Mouse (Mus musculus) thymus, postnatal 0 days (tissue): ENCODE measurements around the gene Fam129b. TPM values are rescaled to one million over a fixed set of nuclear protein-coding genes. Genes with fewer than 3 reads are reported as not detected.

ENCODE experiments used
- DNase-seq: peaks from one replicate; pipeline ENCODE4 v3.0.0-alpha.2; 2015; ENCODE audit warnings: low spot score
- polyA plus RNA-seq: library from polyadenylated mRNA; unstranded; fragments of >200 nt; fragmentation: Nextera tagmentation; extraction: Ambion mirVana; gene quantifications from 2 replicates; pipeline ENCODE4 v1.2.1, GENCODE M21; 2015

The Fam129b gene
- polyA plus RNA-seq, 1 experiment from 2014 or later, result 10.9 TPM

DNA sequence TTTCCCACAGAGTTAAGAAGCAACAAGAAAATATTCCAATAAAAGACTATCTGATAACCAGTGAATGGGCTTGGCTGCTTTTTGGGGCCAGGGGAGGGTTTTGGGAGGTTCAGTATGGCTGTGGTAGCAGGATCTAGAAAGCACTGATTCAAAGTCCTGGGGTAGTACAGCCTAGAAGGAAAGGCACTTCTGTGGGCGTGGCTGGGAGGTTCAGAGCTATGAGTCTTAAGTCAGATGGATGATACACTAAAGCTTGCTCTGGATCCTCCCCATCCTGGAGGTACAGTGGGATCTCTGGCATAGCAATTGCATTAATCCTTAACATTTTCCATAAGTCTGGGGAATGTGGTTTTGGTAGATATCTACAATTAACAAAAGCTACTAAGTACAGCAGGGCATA lies 88.1 kb downstream of the Fam129b start:
- DNase-seq, result no peak

- DNase-seq, result no peak
Measured at GRCm38 (mm10) chr2:32964659-32965457, 88.9 kb downstream of the Fam129b start.

DNA sequence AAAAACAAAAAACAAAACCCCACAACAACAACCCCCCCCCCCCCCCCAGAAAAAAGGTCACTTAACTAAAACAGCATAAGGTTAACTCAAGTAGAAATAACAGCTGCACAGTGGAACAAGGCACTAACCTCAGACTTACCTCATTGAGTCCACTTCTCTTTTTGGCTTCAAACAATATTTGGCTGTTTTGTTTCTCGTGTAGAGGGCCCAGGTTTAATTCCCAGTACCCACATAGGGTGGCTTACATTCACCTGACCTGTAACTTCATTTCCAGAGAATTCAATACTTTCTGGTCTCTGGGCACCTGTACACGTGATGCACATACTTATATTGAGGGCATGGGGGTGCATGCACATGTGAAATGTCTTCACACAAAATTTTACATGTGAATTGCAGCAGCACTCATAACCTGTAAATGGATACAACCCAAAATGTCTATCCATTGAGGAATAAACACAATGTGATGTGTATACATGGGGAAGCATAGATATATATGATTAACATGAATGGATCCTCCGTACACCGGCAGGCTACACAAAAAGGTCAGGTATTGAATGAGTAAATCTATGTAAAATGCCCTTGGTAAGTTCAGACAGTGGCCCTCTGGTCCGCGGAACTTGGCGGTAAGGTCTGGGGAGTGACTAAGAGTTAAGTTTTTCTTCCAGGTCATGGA lies 89.7 kb downstream of the Fam129b start:
- DNase-seq, result no peak

DNA sequence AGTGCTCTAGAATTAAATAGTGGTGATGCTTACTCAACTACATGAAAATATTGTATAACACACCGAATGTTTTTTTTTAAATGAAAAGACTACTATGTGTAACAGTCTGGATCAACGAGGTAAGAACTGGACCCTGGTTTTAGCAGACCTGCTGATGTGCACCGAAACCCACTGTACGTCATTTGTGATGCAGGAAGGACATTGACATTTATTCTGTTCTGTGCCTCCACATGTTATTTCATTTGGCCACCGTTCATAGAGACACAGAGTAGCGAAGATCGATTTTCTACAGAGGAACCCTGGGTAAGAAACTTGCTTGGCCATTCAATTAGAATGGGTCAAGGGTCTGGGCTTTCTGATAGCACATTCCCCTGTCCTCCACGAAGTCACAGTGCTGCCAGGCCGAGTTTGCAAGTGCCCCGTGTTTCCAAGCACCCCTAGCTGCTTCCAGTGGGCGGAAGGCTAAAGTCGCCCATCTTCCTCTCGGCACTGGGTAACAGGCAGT lies 90.3 kb downstream of the Fam129b start:
- no peak for DNase-seq

DNA sequence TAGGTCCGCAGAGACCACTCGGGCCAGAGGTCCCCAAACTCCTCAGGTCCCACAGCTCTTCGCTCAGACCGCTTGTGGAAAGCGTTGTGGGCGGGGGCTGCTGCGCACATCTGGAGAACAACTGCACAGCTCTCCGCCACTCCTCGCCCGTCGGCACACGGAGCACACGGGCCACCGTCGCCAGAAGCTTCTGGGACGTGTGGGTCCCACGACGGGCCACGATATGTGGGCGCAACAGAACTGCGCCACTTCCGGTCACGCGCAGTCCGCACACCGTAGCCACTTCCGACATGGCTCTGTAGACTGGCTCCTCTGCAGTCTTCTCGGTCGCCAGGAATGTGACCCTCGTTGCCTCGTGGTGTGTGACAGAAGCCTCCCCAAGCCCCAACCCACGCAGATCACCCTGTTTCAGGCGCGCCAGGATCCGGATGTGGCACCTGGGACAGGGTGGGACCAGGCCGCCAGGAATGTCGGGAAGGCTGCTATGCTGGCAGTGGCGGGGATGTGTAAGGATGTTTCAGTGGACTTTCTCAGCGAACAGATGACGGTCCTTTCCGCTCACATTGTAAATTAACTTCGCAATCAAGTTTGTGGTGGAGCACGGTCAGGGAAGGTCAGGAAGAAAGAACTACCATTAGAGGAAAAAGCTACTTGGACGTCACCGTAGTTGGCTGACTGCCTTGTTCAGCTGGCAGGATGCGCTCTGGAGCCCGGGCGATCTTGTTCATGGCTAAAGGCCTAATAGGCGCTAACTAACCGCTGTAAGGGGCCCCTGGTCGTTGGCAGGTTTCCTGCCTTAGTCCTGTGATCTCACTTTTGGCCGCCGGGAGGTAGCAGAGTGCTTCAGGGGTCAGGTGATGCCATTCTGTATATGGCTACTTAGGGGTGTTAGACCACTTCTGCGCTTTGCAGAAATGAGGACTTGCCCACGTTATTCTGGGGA lies 91.0 kb downstream of the Fam129b start:
- DNase-seq, result peak; percentile 65

GRCm38 (mm10) chr2:32968024-32968614 lies 92.2 kb downstream of the Fam129b start:
- DNase-seq, result no peak

GRCm38 (mm10) chr2:32969326-32969725 lies 93.4 kb downstream of the Fam129b start:
- DNase-seq, result no peak

DNA sequence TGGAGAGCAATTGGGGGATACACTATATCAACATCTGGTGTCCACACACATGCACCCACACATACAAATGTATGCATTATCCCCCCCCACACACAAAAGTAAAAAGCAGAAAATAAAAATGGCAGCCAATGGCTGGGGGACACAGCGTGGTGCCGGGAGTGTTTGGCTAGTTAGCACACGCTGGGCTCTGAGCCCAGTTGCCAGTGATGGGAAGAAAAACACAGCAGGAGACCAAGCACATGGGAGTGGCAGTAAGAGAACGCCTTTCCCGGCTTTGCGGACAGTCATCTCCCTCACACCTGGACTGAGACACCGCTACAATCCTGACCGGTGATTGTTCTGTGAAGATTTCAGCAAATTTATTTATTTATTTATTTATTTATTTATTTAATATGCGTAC lies 95.3 kb downstream of the Fam129b start:
- no peak for DNase-seq

GRCm38 (mm10) chr2:32974216-32974615 lies 98.3 kb downstream of the Fam129b start:
- no peak for DNase-seq

Other genes with a start within 250 kb of the Fam129b start
- 25.9 and 28.5 TPM in 2 replicates for gene Eng, start 229.5 kb upstream of the Fam129b start, polyA plus RNA-seq
- 21.0 and 24.1 TPM in 2 replicates for gene Fpgs, start 172.0 kb upstream of the Fam129b start, polyA plus RNA-seq
- 125 and 146 TPM in 2 replicates for gene Cdk9, start 163.0 kb upstream of the Fam129b start, polyA plus RNA-seq
- 20.7 and 23.4 TPM in 2 replicates for gene Sh2d3c, start 155.1 kb upstream of the Fam129b start, polyA plus RNA-seq
- gene 6330409D20Rik, start 135.1 kb upstream of the Fam129b start, polyA plus RNA-seq, result 0.26 and 0.44 TPM in 2 replicates
- gene Tor2a, start 118.9 kb upstream of the Fam129b start, polyA plus RNA-seq, result 86.3 and 91.9 TPM in 2 replicates
- gene Ttc16, start 100.5 kb upstream of the Fam129b start, polyA plus RNA-seq, result 0.69 and 0.95 TPM in 2 replicates
- gene Ptrh1, start 100.3 kb upstream of the Fam129b start, polyA plus RNA-seq, result 25.7 and 26.5 TPM in 2 replicates
- 4.4 and 4.7 TPM in 2 replicates for gene Cfap157, start 91.7 kb upstream of the Fam129b start, polyA plus RNA-seq
- 6.0 and 7.0 TPM in 2 replicates for gene Stxbp1, start 28.9 kb upstream of the Fam129b start, polyA plus RNA-seq
- gene Rpl12, start 85.4 kb downstream of the Fam129b start, polyA plus RNA-seq, result 269 and 272 TPM in 2 replicates
- 3.3 and 4.0 TPM in 2 replicates for gene Lrsam1, start 85.5 kb downstream of the Fam129b start, polyA plus RNA-seq
- gene Slc2a8, start 106.0 kb downstream of the Fam129b start, polyA plus RNA-seq, result 13.1 and 13.6 TPM in 2 replicates